Mouse (Mus musculus) NIH3T3 (cell line): ENCODE measurements around the gene Gsta1.
A peak's percentile ranks its signal among the peaks of the same experiment; 100 is the strongest.
"Not testable (repeated sequence)": the region's sequence is repeated elsewhere in the genome, so short reads cannot be mapped to it uniquely, and the experiment has no call there.

ENCODE experiments used
- DNase-seq: peaks from one replicate; pipeline ENCODE4 v3.0.0-alpha.2; 2012; ENCODE audit warnings: low read depth

Gene Gsta1

GRCm38 (mm10) chr9:78233121-78233695 lies 2.8 kb downstream of the Gsta1 start:
- DNase-seq: not testable (repeated sequence)

GRCm38 (mm10) chr9:78255683-78256470 lies 25.4 kb downstream of the Gsta1 start:
- DNase-seq: peak; percentile 81

GRCm38 (mm10) chr9:78256914-78257313 lies 26.5 kb downstream of the Gsta1 start, which contains the start of gene Gm3776:
Gene Gm3776 (plus strand): TSS chr9:78257129.
- not testable (repeated sequence) for DNase-seq

GRCm38 (mm10) chr9:78259688-78260087 lies 29.2 kb downstream of the Gsta1 start:
- DNase-seq: not testable (repeated sequence)

GRCm38 (mm10) chr9:78270945-78271344 lies 40.5 kb downstream of the Gsta1 start:
- not testable (repeated sequence) for DNase-seq

GRCm38 (mm10) chr9:78282002-78282711 lies 51.7 kb downstream of the Gsta1 start:
- DNase-seq: peak; percentile 79

- DNase-seq: not testable (repeated sequence)
These were observed 58.6 kb downstream of the Gsta1 start for GRCm38 (mm10) chr9:78289063-78289462.

- DNase-seq: not testable (repeated sequence)
These were observed 59.3 kb downstream of the Gsta1 start, which contains the start of gene Gm10639 for GRCm38 (mm10) chr9:78289723-78290122. Gene Gm10639 (plus strand): TSS chr9:78289923.
